Mouse (Mus musculus): Measurements from ENCODE around the gene Slc9c1.

DNA sequence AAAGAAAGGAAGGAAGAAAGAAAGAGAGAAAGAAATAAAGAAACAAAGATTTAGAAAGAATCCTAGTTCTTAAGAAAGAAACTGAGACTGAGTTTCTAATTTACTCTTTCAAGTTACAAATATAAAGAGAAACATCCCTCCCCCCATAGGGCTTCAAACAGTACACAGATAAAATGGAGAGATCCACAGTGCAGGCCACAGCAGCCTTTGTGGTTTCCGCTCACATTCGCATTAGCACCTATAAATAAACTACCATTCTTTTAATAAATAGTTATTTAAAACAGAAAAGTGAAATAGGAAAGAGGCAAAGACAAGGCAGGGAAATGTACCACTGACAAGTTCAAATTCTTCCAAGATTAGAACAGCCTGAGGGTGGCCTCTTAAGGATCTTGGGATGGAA lies 89.7 kb downstream of the Slc9c1 start:
- TF ChIP-seq POLR2A (IDR thresholded peaks at IDR 0.05; ENCODE audit: extremely low read depth, insufficient read depth, low read length), result no peak
- no peak for TF ChIP-seq CTCF (IDR thresholded peaks at IDR 0.05; ENCODE audit: extremely low read depth, insufficient read depth, low read length)

All from cortical plate, adult 2 months (tissue).